Mouse (Mus musculus) embryo, embryonic 9.5 days (tissue): ENCODE results near the gene Sf3a3.

Source experiments
- DNase-seq: peaks from one replicate; pipeline ENCODE4 v3.0.0-alpha.2; 2017; ENCODE audit errors: extremely low spot score

The Sf3a3 gene

GRCm38 (mm10) chr4:124774429-124774828 is 59.9 kb downstream of the Sf3a3 start:
- no peak for DNase-seq

GRCm38 (mm10) chr4:124781361-124781760 is 66.8 kb downstream of the Sf3a3 start:
- DNase-seq, result no peak
